Mouse (Mus musculus): ENCODE results near the gene Nlrc4. TPM values are rescaled to one million over a fixed set of nuclear protein-coding genes. Genes with fewer than 3 reads are reported as not detected.
A peak's percentile ranks its signal among the peaks of the same experiment; 100 is the strongest.

Nlrc4 gene
- polyA plus RNA-seq, 1 experiment from 2014 or later = 0.31 TPM

DNA sequence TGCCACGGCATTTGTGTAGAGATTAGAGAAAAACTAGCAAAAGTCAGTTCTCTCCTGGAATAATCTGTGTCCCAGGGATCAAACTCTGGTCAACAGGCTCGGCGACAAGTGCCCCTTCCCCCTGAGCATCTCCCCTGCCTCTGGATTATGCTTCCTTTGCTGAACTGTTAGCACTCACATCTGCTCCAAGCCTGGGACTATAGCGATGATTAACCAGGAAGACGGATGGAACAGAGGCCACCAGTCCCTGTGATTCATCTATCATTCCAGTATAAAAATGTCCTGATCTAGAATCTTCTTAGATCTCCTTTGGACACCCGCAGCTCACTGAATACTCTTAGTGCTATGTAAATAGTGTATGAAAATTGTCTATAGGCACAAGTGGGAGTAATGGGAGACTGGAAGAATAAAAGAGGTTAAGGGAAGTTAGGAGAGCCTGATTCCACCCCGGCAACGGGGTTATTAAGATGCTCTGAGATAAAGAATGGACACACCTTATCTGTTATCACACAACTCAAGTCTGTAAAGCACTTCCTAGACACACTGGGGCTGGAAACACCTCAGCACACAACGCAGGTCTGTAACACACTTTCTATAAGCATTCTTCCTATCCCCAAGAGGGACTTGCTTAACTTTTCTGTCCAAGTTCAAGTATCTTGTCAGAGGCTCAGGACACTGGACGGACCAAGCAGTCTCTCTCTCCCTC is 817 bp downstream of the Nlrc4 start:
- Histone ChIP-seq H3K4me3 (no peak overlapping the region), H3K4me2 (no peak overlapping the region), H3K9ac (no peak overlapping the region), H3K27me3 (no peaks in the 10 kb centered on the region), H3K27ac (no peak overlapping the region), H3K4me1 (no peaks in the 10 kb centered on the region), H3K36me3 (no peaks in the 10 kb centered on the region), H3K9me3 (no peaks in the 10 kb centered on the region)
- ATAC-seq (ENCODE audit: insufficient number of reproducible peaks, low FRiP score, low TSS enrichment, low read depth) = no peak
- 72% methylated on average over 10 of the region's 10 CpGs for WGBS

DNA sequence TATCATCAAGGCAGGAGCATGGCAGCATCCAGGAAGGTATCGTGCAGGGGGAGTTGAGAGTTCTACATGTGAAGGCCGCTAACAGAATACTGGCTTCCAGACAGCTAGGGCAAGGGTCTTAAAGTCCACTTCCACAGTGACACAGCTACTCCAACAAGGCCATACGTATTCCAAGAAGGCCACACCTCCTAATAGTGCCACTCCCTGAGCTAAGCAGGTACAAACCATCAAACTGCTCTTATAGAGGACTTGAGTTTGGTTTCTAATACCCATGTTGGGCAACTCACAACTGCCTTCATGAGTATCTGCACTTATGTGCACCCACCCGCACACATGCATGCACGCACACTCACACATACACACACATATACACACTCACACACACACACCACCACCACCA is 2.1 kb downstream of the Nlrc4 start:
- Histone ChIP-seq H3K36me3 (no peaks in the 10 kb centered on the region), H3K27me3 (no peaks in the 10 kb centered on the region), H3K27ac (no peak overlapping the region), H3K9ac (no peak overlapping the region), H3K4me3 (no peak overlapping the region), H3K4me2 (no peak overlapping the region), H3K4me1 (no peaks in the 10 kb centered on the region), H3K9me3 (no peaks in the 10 kb centered on the region)
- ATAC-seq (ENCODE audit: insufficient number of reproducible peaks, low FRiP score, low TSS enrichment, low read depth) = no peak
- WGBS = 91% methylated on average over 5 of the region's 5 CpGs

DNA sequence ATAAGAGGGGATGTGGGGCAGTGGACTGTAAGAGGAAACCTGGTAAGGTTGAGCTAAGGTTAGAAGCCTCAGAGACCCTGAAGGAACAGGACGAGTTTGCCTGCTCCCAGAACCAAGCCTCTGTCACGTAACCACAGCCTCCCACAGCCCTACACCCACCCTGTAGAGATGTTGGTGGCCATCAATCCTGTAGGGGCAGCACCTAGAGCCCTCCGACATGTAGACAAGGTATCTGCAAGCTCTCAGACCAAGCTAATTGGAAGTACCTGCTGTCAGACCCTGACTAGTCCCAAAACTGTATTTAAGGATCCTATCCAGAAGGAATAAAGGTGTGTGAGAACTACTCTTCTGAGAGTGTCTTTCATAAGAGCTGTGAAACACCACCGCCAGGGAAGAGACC is 3.5 kb downstream of the Nlrc4 start:
- H3K4me3 ChIP-seq = no peak overlapping the region
- H3K27me3 ChIP-seq = no peaks in the 10 kb centered on the region
- H3K9me3 ChIP-seq = no peaks in the 10 kb centered on the region
- whole genome bisulfite sequencing = 83% methylated on average over 4 of the region's 4 CpGs
- ATAC-seq (ENCODE audit: insufficient number of reproducible peaks, low FRiP score, low TSS enrichment, low read depth) = no peak
- H3K36me3 ChIP-seq = no peaks in the 10 kb centered on the region
- no peak overlapping the region for H3K4me2 ChIP-seq
- H3K27ac ChIP-seq = no peak overlapping the region
- H3K4me1 ChIP-seq = no peaks in the 10 kb centered on the region
- no peak overlapping the region for H3K9ac ChIP-seq

DNA sequence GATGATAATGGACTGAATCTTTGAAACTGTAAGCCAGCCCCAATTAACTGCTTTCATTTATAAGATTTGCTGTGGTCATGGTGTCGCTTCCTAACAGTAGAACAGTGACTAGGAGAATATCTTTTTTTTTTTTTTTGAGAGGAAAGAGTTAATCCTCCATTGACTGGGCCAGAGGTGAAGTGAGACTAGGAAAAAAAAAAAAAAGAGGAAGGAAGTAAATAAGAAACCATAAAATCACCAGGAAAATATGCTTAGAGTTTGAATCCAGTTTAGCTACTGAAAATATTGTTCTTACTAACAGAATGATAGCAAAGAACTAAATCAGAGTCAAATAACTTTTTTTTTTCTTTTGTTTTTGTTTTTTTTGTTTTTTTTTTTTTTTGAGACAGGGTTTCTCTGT is 4.3 kb downstream of the Nlrc4 start:
- Histone ChIP-seq H3K9me3 (no peaks in the 10 kb centered on the region), H3K36me3 (no peaks in the 10 kb centered on the region), H3K4me1 (no peaks in the 10 kb centered on the region), H3K27me3 (no peaks in the 10 kb centered on the region), H3K4me2 (no peak overlapping the region), H3K9ac (no peak overlapping the region), H3K27ac (no peak overlapping the region), H3K4me3 (no peak overlapping the region)
- 79% methylated on average over 1 of the region's 1 CpGs for WGBS
- ATAC-seq (ENCODE audit: insufficient number of reproducible peaks, low FRiP score, low TSS enrichment, low read depth) = no peak

DNA sequence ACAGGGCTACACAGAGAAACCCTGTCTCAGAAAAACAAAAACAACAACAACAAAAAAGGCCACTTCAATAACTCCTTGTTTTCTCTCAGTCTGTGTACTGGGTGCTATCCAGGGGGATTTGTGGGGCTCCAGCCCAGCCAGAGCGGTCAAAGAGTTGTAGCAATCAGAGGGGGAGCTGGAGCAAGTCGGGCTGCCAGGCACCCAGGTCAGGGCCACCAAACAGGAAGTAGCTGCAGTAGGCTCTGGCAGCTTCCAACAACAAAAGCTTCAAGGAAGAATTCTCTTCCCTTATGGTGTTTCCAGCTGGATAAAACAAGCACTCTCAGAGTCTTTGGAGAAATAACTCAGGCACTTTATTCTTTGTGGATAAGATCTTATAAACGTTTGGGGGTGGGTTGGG is 5.0 kb downstream of the Nlrc4 start:
- ATAC-seq (ENCODE audit: insufficient number of reproducible peaks, low FRiP score, low TSS enrichment, low read depth) = no peak

DNA sequence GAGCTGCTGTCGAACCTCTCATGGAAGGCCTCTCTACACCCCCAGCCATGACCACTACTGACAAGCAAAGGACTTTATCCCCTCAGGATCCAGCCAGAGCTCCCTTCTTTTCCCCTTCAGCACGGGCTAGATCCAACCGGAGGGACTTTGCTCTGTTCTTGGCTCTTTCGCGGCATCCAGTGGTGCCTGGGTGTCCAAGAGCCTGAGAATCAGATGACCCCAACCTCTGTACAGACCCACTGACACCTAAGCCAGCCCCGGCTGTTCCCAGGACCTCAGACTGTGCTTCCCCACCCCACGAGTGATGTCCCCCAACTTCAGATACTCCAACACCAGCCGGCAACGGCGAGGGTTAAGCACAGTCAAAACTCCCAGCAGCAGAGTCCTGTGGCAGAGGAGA is 9.2 kb downstream of the Nlrc4 start:
- Histone ChIP-seq H3K4me3 (no peak overlapping the region), H3K9me3 (no peaks in the 10 kb centered on the region), H3K27me3 (no peaks in the 10 kb centered on the region), H3K36me3 (no peaks in the 10 kb centered on the region), H3K9ac (no peak overlapping the region), H3K27ac (no peak overlapping the region), H3K4me2 (no peak overlapping the region), H3K4me1 (no peaks in the 10 kb centered on the region)
- 85% methylated on average over 10 of the region's 10 CpGs for WGBS
- 0 out of 2 replicates have a peak, but pooled peaks have one; percentile 10 for ATAC-seq (ENCODE audit: insufficient number of reproducible peaks, low FRiP score, low TSS enrichment, low read depth)

More for the DNA sequence above, 5.0 kb downstream of the Nlrc4 start:
- no peak overlapping the region for H3K27ac ChIP-seq
- H3K4me2 ChIP-seq = no peak overlapping the region
- H3K9ac ChIP-seq = no peak overlapping the region
- H3K4me3 ChIP-seq = no peak overlapping the region
- H3K27me3 ChIP-seq = no peaks in the 10 kb centered on the region
- H3K4me1 ChIP-seq = no peaks in the 10 kb centered on the region
- no peaks in the 10 kb centered on the region for H3K36me3 ChIP-seq
- no peaks in the 10 kb centered on the region for H3K9me3 ChIP-seq
- 75% methylated on average over 3 of the region's 3 CpGs for WGBS

DNA sequence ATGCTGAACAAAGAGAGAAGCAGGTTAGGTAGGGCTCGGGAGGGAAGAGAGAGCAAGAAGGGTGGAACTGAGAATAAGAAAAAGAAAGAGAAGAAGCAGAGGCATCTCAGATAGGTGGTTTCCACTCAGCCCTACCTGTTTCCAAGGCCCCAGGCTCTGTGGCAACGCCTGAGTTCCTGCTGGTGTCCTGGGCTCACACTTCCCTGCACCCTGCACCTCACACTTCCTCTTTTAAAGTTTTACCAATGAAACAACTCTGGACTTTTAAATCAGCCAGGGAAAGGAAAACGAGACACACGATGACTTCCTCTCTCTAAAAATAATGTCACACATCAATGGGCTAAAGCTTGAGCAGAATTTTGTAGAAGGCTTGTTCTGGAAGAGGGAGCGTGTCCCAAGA is 18.5 kb downstream of the Nlrc4 start:
- no peak for ATAC-seq (ENCODE audit: insufficient number of reproducible peaks, low FRiP score, low TSS enrichment, low read depth)
- no peak overlapping the region for H3K9ac ChIP-seq
- H3K36me3 ChIP-seq = no peaks in the 10 kb centered on the region
- H3K27me3 ChIP-seq = no peaks in the 10 kb centered on the region
- no peak overlapping the region for H3K4me3 ChIP-seq
- no peaks in the 10 kb centered on the region for H3K4me1 ChIP-seq
- no peak overlapping the region for H3K4me2 ChIP-seq
- 67% methylated on average over 5 of the region's 5 CpGs for WGBS
- no peaks in the 10 kb centered on the region for H3K9me3 ChIP-seq
- H3K27ac ChIP-seq = no peak overlapping the region

DNA sequence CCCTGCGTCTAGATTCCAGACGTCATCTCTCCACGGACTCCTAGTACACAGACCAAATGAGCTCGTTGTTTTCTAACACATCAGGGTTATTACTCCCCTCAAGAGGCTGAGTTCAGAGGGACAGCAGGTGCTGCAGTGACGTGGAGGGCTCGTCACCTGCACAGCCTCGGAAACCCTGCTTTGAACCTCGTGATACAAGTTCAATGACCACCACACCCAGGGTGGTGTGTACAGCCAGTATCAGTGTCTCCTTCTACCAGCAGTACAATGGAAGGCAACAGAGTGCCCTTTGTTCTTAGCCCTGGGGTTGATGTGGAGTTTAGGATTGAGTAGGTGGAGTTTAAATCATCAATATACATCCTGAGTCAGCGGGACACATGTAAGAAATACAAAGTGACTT is 21.2 kb downstream of the Nlrc4 start:
- H3K27me3 ChIP-seq = no peaks in the 10 kb centered on the region
- no peak for ATAC-seq (ENCODE audit: insufficient number of reproducible peaks, low FRiP score, low TSS enrichment, low read depth)
- no peak overlapping the region for H3K9ac ChIP-seq
- no peak overlapping the region for H3K4me2 ChIP-seq
- H3K36me3 ChIP-seq = no peaks in the 10 kb centered on the region
- no peaks in the 10 kb centered on the region for H3K4me1 ChIP-seq
- H3K27ac ChIP-seq = no peak overlapping the region
- 79% methylated on average over 9 of the region's 9 CpGs for WGBS
- no peak overlapping the region for H3K4me3 ChIP-seq
- H3K9me3 ChIP-seq = no peaks in the 10 kb centered on the region

DNA sequence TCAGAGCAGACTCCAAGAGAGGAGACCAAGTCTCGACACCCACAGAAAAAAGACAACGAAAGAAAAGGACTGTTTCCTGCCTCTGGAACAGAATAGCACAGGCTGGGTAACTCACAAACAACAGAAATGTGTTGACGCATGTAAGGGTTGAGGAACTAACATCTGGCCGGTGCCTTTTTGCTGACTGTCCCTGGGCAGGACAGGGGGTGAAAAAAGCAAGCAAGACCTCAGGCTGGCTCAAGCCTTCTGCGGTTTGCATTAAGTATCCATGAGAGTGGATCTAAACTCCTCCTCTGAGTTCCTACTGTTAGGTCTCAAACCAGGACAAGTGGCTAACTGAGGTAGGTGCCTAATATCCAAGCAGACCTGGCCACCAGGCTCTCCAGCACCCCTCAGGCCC is 26.3 kb downstream of the Nlrc4 start:
- H3K4me2 ChIP-seq = no peak overlapping the region
- 0 out of 2 replicates have a peak, but pooled peaks cover 3% of the 10 kb centered on the region for H3K4me1 ChIP-seq
- WGBS = 90% methylated on average over 5 of the region's 5 CpGs
- H3K36me3 ChIP-seq = peaks cover 11% of the 10 kb centered on the region
- H3K9ac ChIP-seq = no peak overlapping the region
- no peak overlapping the region for H3K4me3 ChIP-seq
- H3K27ac ChIP-seq = no peak overlapping the region
- H3K27me3 ChIP-seq = no peaks in the 10 kb centered on the region
- ATAC-seq (ENCODE audit: insufficient number of reproducible peaks, low FRiP score, low TSS enrichment, low read depth) = no peak
- no peaks in the 10 kb centered on the region for H3K9me3 ChIP-seq

DNA sequence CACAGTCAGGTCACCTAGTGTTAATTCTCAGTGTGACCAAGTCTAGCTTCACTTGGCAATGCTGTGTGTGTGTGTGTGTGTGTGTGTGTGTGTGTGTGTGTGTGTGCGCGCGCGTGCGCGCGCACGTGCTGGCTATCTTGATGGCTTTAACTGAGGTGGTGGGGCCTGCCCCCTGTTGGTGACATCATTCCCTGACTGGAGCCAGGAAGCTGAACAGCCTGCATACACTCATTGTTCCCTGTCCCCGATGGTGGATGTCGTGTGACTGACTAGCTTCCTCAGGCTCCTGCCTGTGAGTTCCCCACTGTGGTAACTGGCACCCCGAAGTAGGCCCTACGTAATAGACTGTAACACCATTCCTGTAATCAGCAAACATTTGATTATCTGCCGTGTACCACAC is 27.5 kb downstream of the Nlrc4 start:
- H3K4me3 ChIP-seq = no peak overlapping the region
- no peaks in the 10 kb centered on the region for H3K9me3 ChIP-seq
- no peak overlapping the region for H3K27ac ChIP-seq
- H3K36me3 ChIP-seq = peaks cover 20% of the 10 kb centered on the region
- 0 out of 2 replicates have a peak, but pooled peaks cover 3% of the 10 kb centered on the region for H3K4me1 ChIP-seq
- no peak for ATAC-seq (ENCODE audit: insufficient number of reproducible peaks, low FRiP score, low TSS enrichment, low read depth)
- no peaks in the 10 kb centered on the region for H3K27me3 ChIP-seq
- WGBS = 79% methylated on average over 13 of the region's 13 CpGs
- no peak overlapping the region for H3K9ac ChIP-seq
- no peak overlapping the region for H3K4me2 ChIP-seq

DNA sequence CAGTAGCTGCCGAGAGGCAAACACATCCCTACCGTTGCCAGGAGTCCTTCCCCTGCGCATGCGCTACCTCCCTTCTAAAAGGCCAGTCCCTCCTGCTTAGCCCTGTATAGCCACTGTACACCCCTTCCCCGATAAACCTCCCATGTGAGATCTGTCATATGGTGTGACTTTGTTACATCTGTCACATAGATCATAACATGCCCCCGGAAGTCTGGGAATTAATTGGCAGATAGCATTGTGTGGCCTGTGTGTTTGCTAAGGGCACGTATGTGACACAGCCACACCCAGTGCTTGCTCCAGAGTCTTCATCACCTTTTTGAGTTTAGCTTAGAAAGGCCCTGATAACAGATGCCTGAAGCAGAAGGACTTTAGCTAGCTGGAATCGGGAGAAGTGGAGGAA is 28.9 kb downstream of the Nlrc4 start:
- ATAC-seq (ENCODE audit: insufficient number of reproducible peaks, low FRiP score, low TSS enrichment, low read depth) = no peak
- Histone ChIP-seq H3K4me1 (0 out of 2 replicates have a peak, but pooled peaks cover 3% of the 10 kb centered on the region), H3K9me3 (no peaks in the 10 kb centered on the region), H3K4me2 (no peak overlapping the region), H3K4me3 (no peak overlapping the region), H3K27me3 (no peaks in the 10 kb centered on the region), H3K27ac (no peak overlapping the region), H3K9ac (no peak overlapping the region), H3K36me3 (peaks cover 27% of the 10 kb centered on the region)
- 83% methylated on average over 8 of the region's 8 CpGs for WGBS

DNA sequence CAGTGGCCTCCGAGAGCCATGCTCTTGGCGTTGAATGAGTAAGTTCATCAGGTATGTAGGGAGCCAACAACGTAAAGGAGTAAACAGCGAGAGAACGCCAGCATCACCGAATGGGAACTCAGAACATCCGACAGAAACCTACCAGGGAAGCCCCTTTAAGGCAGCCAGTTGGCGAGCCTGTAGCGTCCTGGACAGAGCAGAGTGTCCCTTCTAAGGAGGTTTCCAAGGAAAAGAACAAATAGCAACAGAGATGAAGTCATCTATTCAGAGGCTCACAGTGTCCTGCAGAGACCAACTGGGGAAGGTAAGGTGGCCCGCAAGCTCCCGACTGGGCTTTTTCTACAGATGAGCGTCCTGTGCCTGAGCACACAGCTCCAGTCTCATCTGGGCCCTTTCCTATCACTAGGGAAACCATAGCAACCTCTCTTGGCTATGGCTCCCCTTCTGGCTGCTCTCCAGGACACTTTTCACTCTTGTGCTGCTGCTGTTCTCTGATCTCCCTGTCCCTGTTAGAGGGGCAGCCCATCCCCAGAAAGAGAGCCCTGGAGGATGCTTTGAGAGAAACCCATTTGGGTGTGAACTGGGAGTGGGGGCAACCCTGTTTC is 34.4 kb downstream of the Nlrc4 start:
- H3K9ac ChIP-seq = no peak overlapping the region
- WGBS = 91% methylated on average over 12 of the region's 12 CpGs
- H3K4me2 ChIP-seq = no peak overlapping the region
- peaks cover 59% of the 10 kb centered on the region for H3K36me3 ChIP-seq
- no peaks in the 10 kb centered on the region for H3K4me1 ChIP-seq
- no peaks in the 10 kb centered on the region for H3K27me3 ChIP-seq
- ATAC-seq (ENCODE audit: insufficient number of reproducible peaks, low FRiP score, low TSS enrichment, low read depth) = no peak
- no peak overlapping the region for H3K27ac ChIP-seq
- no peaks in the 10 kb centered on the region for H3K9me3 ChIP-seq
- H3K4me3 ChIP-seq = no peak overlapping the region

Data from limb, embryonic 15.5 days (tissue).